Mouse (Mus musculus) liver, embryonic 13.5 days (tissue): ENCODE results near the gene Dio3. TPM values are rescaled to one million over a fixed set of nuclear protein-coding genes. Genes with fewer than 3 reads are reported as not detected.

Experiments
- ATAC-seq: fragments of 200-750 bp; cut with Nextera tagmentation; 2 replicates; pipeline ENCODE4 v1.8.0; 2017; ENCODE audit warnings: low read depth, mild to moderate bottlenecking, moderate number of reproducible peaks, moderate library complexity
- DNase-seq: peaks from one replicate; pipeline ENCODE4 v3.0.0; 2022
- H3K27ac ChIP-seq: fragments of 300-500 bp; sonication (generic); 2 replicates; pipeline ENCODE4 v1.5.1; 2015; ENCODE audit warnings: moderate library complexity, mild to moderate bottlenecking, inconsistent platforms
- H3K27me3 ChIP-seq: fragments of 300-500 bp; sonication (generic); 2 replicates; pipeline ENCODE4 v1.6.1; 2015; ENCODE audit warnings: mild to moderate bottlenecking, inconsistent platforms
- H3K36me3 ChIP-seq: fragments of 300-500 bp; sonication (generic); 2 replicates; pipeline ENCODE4 v1.6.1; 2015; ENCODE audit warnings: mild to moderate bottlenecking, inconsistent platforms
- H3K4me1 ChIP-seq: fragments of 300-500 bp; sonication (generic); replicated peaks from 2 replicates; pipeline ENCODE4 v1.6.1; 2015; ENCODE audit warnings: inconsistent platforms
- H3K4me2 ChIP-seq: fragments of 300-500 bp; sonication (generic); 2 replicates; pipeline ENCODE4 v1.6.1; 2015; ENCODE audit warnings: inconsistent platforms, mild to moderate bottlenecking, moderate library complexity
- H3K4me3 ChIP-seq: fragments of 300-500 bp; sonication (generic); replicated peaks from 2 replicates; pipeline ENCODE4 v1.5.1; 2015; ENCODE audit warnings: mild to moderate bottlenecking, inconsistent platforms
- H3K9ac ChIP-seq: fragments of 300-500 bp; sonication (generic); 2 replicates; pipeline ENCODE4 v1.6.1; 2015; ENCODE audit warnings: mild to moderate bottlenecking, inconsistent platforms
- H3K9me3 ChIP-seq: fragments of 300-500 bp; sonication (generic); replicated peaks from 2 replicates; pipeline ENCODE4 v1.6.1; 2016; ENCODE audit warnings: inconsistent platforms
- WGBS: fragments of 180-500 bp; shearing (Covaris S2); methylation state at CpG from one replicate; pipeline ENCODE4 v1.1.7; 2015; ENCODE audit not compliant: insufficient replicate concordance; 5-methylcytosine and 5-hydroxymethylcytosine counted together
- polyA plus RNA-seq: library from polyadenylated mRNA; unstranded; fragments of >200 nt; fragmentation: Nextera tagmentation; extraction: Ambion mirVana; gene quantifications from 2 replicates; pipeline ENCODE4 v1.2.1, GENCODE M21; 2015

The Dio3 gene
- polyA plus RNA-seq, 1 experiment from 2014 or later: 0.09 TPM

GRCm38 (mm10) chr12:110256478-110257220 is 22.2 kb upstream of the Dio3 start:
- Histone ChIP-seq H3K27ac (no peak overlapping the region), H3K9ac (no peak overlapping the region), H3K9me3 (no peaks in the 10 kb centered on the region), H3K4me1 (no peaks in the 10 kb centered on the region), H3K36me3 (no peaks in the 10 kb centered on the region), H3K4me3 (no peak overlapping the region), H3K4me2 (no peak overlapping the region), H3K27me3 (no peaks in the 10 kb centered on the region)
- no peak for DNase-seq
- ATAC-seq: no peak
- WGBS: 40% methylated on average over 14 of the region's 14 CpGs

- H3K36me3 ChIP-seq: no peaks in the 10 kb centered on the region
- ATAC-seq: no peak
- H3K9me3 ChIP-seq: no peaks in the 10 kb centered on the region
- 61% methylated on average over 3 of the region's 3 CpGs for WGBS
- H3K9ac ChIP-seq: no peak overlapping the region
- no peak overlapping the region for H3K4me3 ChIP-seq
- DNase-seq: no peak
- H3K4me1 ChIP-seq: no peaks in the 10 kb centered on the region
- no peaks in the 10 kb centered on the region for H3K27me3 ChIP-seq
- H3K4me2 ChIP-seq: no peak overlapping the region
- no peak overlapping the region for H3K27ac ChIP-seq
Measured at GRCm38 (mm10) chr12:110268226-110268625, 10.6 kb upstream of the Dio3 start.

GRCm38 (mm10) chr12:110269686-110270085 is 9.2 kb upstream of the Dio3 start:
- ATAC-seq: no peak
- no peaks in the 10 kb centered on the region for H3K9me3 ChIP-seq

GRCm38 (mm10) chr12:110276034-110276433 is 2.8 kb upstream of the Dio3 start:
- Histone ChIP-seq H3K4me3 (no peak overlapping the region), H3K27ac (no peak overlapping the region), H3K36me3 (no peaks in the 10 kb centered on the region), H3K4me2 (no peak overlapping the region), H3K9me3 (no peaks in the 10 kb centered on the region), H3K9ac (no peak overlapping the region), H3K27me3 (peaks cover 66% of the 10 kb centered on the region), H3K4me1 (no peaks in the 10 kb centered on the region)
- WGBS: 63% methylated on average over 1 of the region's 1 CpGs
- no peak for ATAC-seq
- DNase-seq: no peak

More at GRCm38 (mm10) chr12:110269686-110270085, 9.2 kb upstream of the Dio3 start:
- H3K27ac ChIP-seq: no peak overlapping the region
- H3K4me2 ChIP-seq: no peak overlapping the region
- no peak overlapping the region for H3K4me3 ChIP-seq
- 0 out of 2 replicates have a peak, but pooled peaks cover 2% of the 10 kb centered on the region for H3K27me3 ChIP-seq
- H3K4me1 ChIP-seq: no peaks in the 10 kb centered on the region
- no peaks in the 10 kb centered on the region for H3K36me3 ChIP-seq
- H3K9ac ChIP-seq: no peak overlapping the region
- DNase-seq: no peak
- 48% methylated on average over 4 of the region's 4 CpGs for WGBS

- no peak for ATAC-seq
- no peak for DNase-seq
Measured at GRCm38 (mm10) chr12:110277259-110277964, 1.5 kb upstream of the Dio3 start.

GRCm38 (mm10) chr12:110277965-110278307 is 932 bp upstream of the Dio3 start:
- ATAC-seq: no peak
- Histone ChIP-seq H3K9me3 (no peaks in the 10 kb centered on the region), H3K9ac (no peak overlapping the region), H3K27ac (no peak overlapping the region), H3K4me3 (peak overlapping the region; percentile 42), H3K27me3 (peaks cover 85% of the 10 kb centered on the region), H3K36me3 (no peaks in the 10 kb centered on the region), H3K4me1 (no peaks in the 10 kb centered on the region), H3K4me2 (peak overlapping the region; percentile 50)
- DNase-seq: no peak
- WGBS: under 1% methylated on average over 43 of the region's 58 CpGs

More at GRCm38 (mm10) chr12:110277259-110277964, 1.5 kb upstream of the Dio3 start:
- no peaks in the 10 kb centered on the region for H3K4me1 ChIP-seq
- peaks cover 79% of the 10 kb centered on the region for H3K27me3 ChIP-seq
- H3K9me3 ChIP-seq: no peaks in the 10 kb centered on the region
- peak overlapping the region; percentile 50 for H3K4me2 ChIP-seq
- H3K4me3 ChIP-seq: peak overlapping the region; percentile 42
- H3K27ac ChIP-seq: no peak overlapping the region
- no peak overlapping the region for H3K9ac ChIP-seq
- no peaks in the 10 kb centered on the region for H3K36me3 ChIP-seq
- 2% methylated on average over 33 of the region's 33 CpGs for WGBS

GRCm38 (mm10) chr12:110280373-110280772 is 1.5 kb downstream of the Dio3 start:
- Histone ChIP-seq H3K9ac (no peak overlapping the region), H3K4me1 (no peaks in the 10 kb centered on the region), H3K9me3 (no peaks in the 10 kb centered on the region), H3K4me2 (no peak overlapping the region), H3K27ac (no peak overlapping the region), H3K4me3 (no peak overlapping the region), H3K27me3 (peaks cover 98% of the 10 kb centered on the region), H3K36me3 (no peaks in the 10 kb centered on the region)
- 3% methylated on average over 22 of the region's 22 CpGs for WGBS
- DNase-seq (no peak), ATAC-seq (no peak)

- Histone ChIP-seq H3K9me3 (no peaks in the 10 kb centered on the region), H3K4me3 (no peak overlapping the region), H3K27ac (no peak overlapping the region), H3K4me2 (no peak overlapping the region), H3K4me1 (no peaks in the 10 kb centered on the region), H3K36me3 (no peaks in the 10 kb centered on the region), H3K9ac (no peak overlapping the region), H3K27me3 (peaks cover 64% of the 10 kb centered on the region)
- ATAC-seq (no peak), DNase-seq (no peak)
- WGBS: 11% methylated on average over 4 of the region's 4 CpGs
Measured at GRCm38 (mm10) chr12:110283792-110284191, 4.9 kb downstream of the Dio3 start.

GRCm38 (mm10) chr12:110292816-110293215 is 13.9 kb downstream of the Dio3 start:
- Histone ChIP-seq H3K9ac (no peak overlapping the region), H3K4me2 (no peak overlapping the region), H3K27me3 (no peaks in the 10 kb centered on the region), H3K4me3 (no peak overlapping the region), H3K4me1 (no peaks in the 10 kb centered on the region), H3K27ac (no peak overlapping the region), H3K36me3 (no peaks in the 10 kb centered on the region), H3K9me3 (no peaks in the 10 kb centered on the region)
- no peak for DNase-seq
- 58% methylated on average over 5 of the region's 5 CpGs for WGBS
- no peak for ATAC-seq

- H3K9ac ChIP-seq: no peak overlapping the region
- no peak overlapping the region for H3K27ac ChIP-seq
- H3K4me1 ChIP-seq: no peaks in the 10 kb centered on the region
- H3K4me2 ChIP-seq: no peak overlapping the region
- H3K27me3 ChIP-seq: no peaks in the 10 kb centered on the region
- no peaks in the 10 kb centered on the region for H3K9me3 ChIP-seq
- no peak overlapping the region for H3K4me3 ChIP-seq
- DNase-seq (no peak), ATAC-seq (no peak)
- no peaks in the 10 kb centered on the region for H3K36me3 ChIP-seq
- WGBS: 67% methylated on average over 16 of the region's 16 CpGs
Measured at GRCm38 (mm10) chr12:110294891-110295290, 16.0 kb downstream of the Dio3 start.

- no peak overlapping the region for H3K4me2 ChIP-seq
- H3K27me3 ChIP-seq: no peaks in the 10 kb centered on the region
- H3K9ac ChIP-seq: no peak overlapping the region
- ATAC-seq: no peak
- no peaks in the 10 kb centered on the region for H3K36me3 ChIP-seq
- H3K4me3 ChIP-seq: no peak overlapping the region
- WGBS: 56% methylated on average over 11 of the region's 11 CpGs
- H3K4me1 ChIP-seq: no peaks in the 10 kb centered on the region
- H3K27ac ChIP-seq: no peak overlapping the region
- H3K9me3 ChIP-seq: no peaks in the 10 kb centered on the region
- DNase-seq: no peak
Measured at GRCm38 (mm10) chr12:110298653-110299052, 19.8 kb downstream of the Dio3 start.

- Histone ChIP-seq H3K4me2 (no peak overlapping the region), H3K27ac (no peak overlapping the region), H3K9ac (no peak overlapping the region), H3K36me3 (no peaks in the 10 kb centered on the region), H3K9me3 (no peaks in the 10 kb centered on the region), H3K27me3 (no peaks in the 10 kb centered on the region), H3K4me3 (no peak overlapping the region), H3K4me1 (no peaks in the 10 kb centered on the region)
- WGBS: 78% methylated on average over 27 of the region's 27 CpGs
- DNase-seq: no peak
- no peak for ATAC-seq
Measured at GRCm38 (mm10) chr12:110319696-110320095, 40.8 kb downstream of the Dio3 start.
